Mouse (Mus musculus) intestine, embryonic 16.5 days (tissue): ENCODE data around the gene Olfr688. TPM values are rescaled to one million over a fixed set of nuclear protein-coding genes. Genes with fewer than 3 reads are reported as not detected.

Experiments
- polyA plus RNA-seq: library from polyadenylated mRNA; unstranded; fragments of >200 nt; fragmentation: Nextera tagmentation; extraction: Ambion mirVana; gene quantifications from 2 replicates; pipeline ENCODE4 v1.2.1, GENCODE M21; 2015

The Olfr688 gene
- polyA plus RNA-seq, 1 experiment from 2014 or later = not detected

Other genes starting within 250 kb of the Olfr688 start
- gene Olfr677, start 236.7 kb upstream of the Olfr688 start, polyA plus RNA-seq = not detected in 2 replicates
- gene Olfr678, start 223.6 kb upstream of the Olfr688 start, polyA plus RNA-seq = not detected in 2 replicates
- not detected in 2 replicates for gene Olfr679, start 206.9 kb upstream of the Olfr688 start, polyA plus RNA-seq
- not detected in 2 replicates for gene Olfr680-ps1, start 195.3 kb upstream of the Olfr688 start, polyA plus RNA-seq
- not detected in 2 replicates for gene Olfr681, start 171.3 kb upstream of the Olfr688 start, polyA plus RNA-seq
- gene Olfr683, start 141.1 kb upstream of the Olfr688 start, polyA plus RNA-seq = not detected in 2 replicates
- not detected in 2 replicates for gene Olfr684, start 124.4 kb upstream of the Olfr688 start, polyA plus RNA-seq
- gene Olfr685, start 102.1 kb upstream of the Olfr688 start, polyA plus RNA-seq = not detected in 2 replicates
- not detected in 2 replicates for gene Olfr686, start 80.6 kb upstream of the Olfr688 start, polyA plus RNA-seq
- gene Olfr689, start 23.1 kb downstream of the Olfr688 start, polyA plus RNA-seq = not detected in 2 replicates
- not detected in 2 replicates for gene Olfr690, start 46.0 kb downstream of the Olfr688 start, polyA plus RNA-seq
- gene Olfr691, start 54.2 kb downstream of the Olfr688 start, polyA plus RNA-seq = not detected in 2 replicates
- gene Olfr692, start 80.1 kb downstream of the Olfr688 start, polyA plus RNA-seq = not detected in 2 replicates
- gene Gm5901, start 86.9 kb downstream of the Olfr688 start, polyA plus RNA-seq = not detected in 2 replicates
- 44.2 and 44.9 TPM in 2 replicates for gene Fam160a2, start 112.0 kb downstream of the Olfr688 start, polyA plus RNA-seq
- 0.06 TPM in 1 of 2 replicates, not detected in the other for gene Cnga4, start 116.5 kb downstream of the Olfr688 start, polyA plus RNA-seq
- 0.10 and 0.13 TPM in 2 replicates for gene Cckbr, start 137.6 kb downstream of the Olfr688 start, polyA plus RNA-seq
- gene Cavin3, start 194.2 kb downstream of the Olfr688 start, polyA plus RNA-seq = 80.5 and 86.6 TPM in 2 replicates